Mouse (Mus musculus): ENCODE results near the gene Gm10139.
"Not testable (repeated sequence)": the region's sequence is repeated elsewhere in the genome, so short reads cannot be mapped to it uniquely, and the experiment has no call there.

The Gm10139 gene

GRCm38 (mm10) chr13:65512378-65512777 is at the start of gene Gm10139:
TSS of gene Gm10139 (plus strand) at chr13:65512678.
- DNase-seq (ENCODE audit: low read depth), result not testable (repeated sequence)

- DNase-seq (ENCODE audit: low read depth), result not testable (repeated sequence)
Observed at GRCm38 (mm10) chr13:65557636-65558035, 45.2 kb downstream of the Gm10139 start.
